Mouse (Mus musculus) heart, embryonic 16.5 days (tissue): ENCODE data around the gene Pbxip1. TPM values are rescaled to one million over a fixed set of nuclear protein-coding genes. Genes with fewer than 3 reads are reported as not detected.
"Not testable (repeated sequence)": the region's sequence is repeated elsewhere in the genome, so short reads cannot be mapped to it uniquely, and the experiment has no call there.

Experiments used
- ATAC-seq: fragments of 200-750 bp; cut with Nextera tagmentation; replicated peaks from 2 replicates; pipeline ENCODE4 v1.8.0; 2017; ENCODE audit warnings: moderate number of reproducible peaks; ENCODE audit not compliant: insufficient read depth, low FRiP score; ENCODE audit errors: extremely low read depth
- H3K27ac ChIP-seq: fragments of 300-500 bp; sonication (generic); 2 replicates; pipeline ENCODE4 v1.5.1; 2014; ENCODE audit warnings: mild to moderate bottlenecking, low read length, control low read depth, moderate library complexity
- H3K27me3 ChIP-seq: fragments of 300-500 bp; sonication (generic); 2 replicates; pipeline ENCODE4 v1.6.1; 2014; ENCODE audit warnings: low read length, mixed read lengths; ENCODE audit not compliant: control insufficient read depth, insufficient read depth
- H3K36me3 ChIP-seq: fragments of 300-500 bp; sonication (generic); 2 replicates; pipeline ENCODE4 v1.6.1; 2014; ENCODE audit not compliant: control insufficient read depth, insufficient read depth
- H3K4me1 ChIP-seq: fragments of 300-500 bp; sonication (generic); 2 replicates; pipeline ENCODE4 v1.6.1; 2014; ENCODE audit warnings: low read length, mixed read lengths; ENCODE audit not compliant: control insufficient read depth, insufficient read depth
- H3K4me2 ChIP-seq: fragments of 300-500 bp; sonication (generic); 2 replicates; pipeline ENCODE4 v1.6.1; 2014; ENCODE audit warnings: low read depth, mild to moderate bottlenecking, control low read depth, low read length
- H3K4me3 ChIP-seq: fragments of 300-500 bp; sonication (generic); 2 replicates; pipeline ENCODE4 v1.5.1; 2014; ENCODE audit warnings: mild to moderate bottlenecking, control low read depth, low read length
- H3K9ac ChIP-seq: fragments of 300-500 bp; sonication (generic); 2 replicates; pipeline ENCODE4 v1.6.1; 2014; ENCODE audit warnings: low read length, control low read depth
- H3K9me3 ChIP-seq: fragments of 300-500 bp; sonication (generic); replicated peaks from 2 replicates; pipeline ENCODE4 v1.6.1; 2016; ENCODE audit warnings: low read length; ENCODE audit not compliant: control insufficient read depth
- WGBS: fragments of 180-500 bp; shearing (Covaris S2); extraction: QIAGEN DNeasy Blood & Tissue Kit; methylation state at CpG from one replicate; pipeline ENCODE4 v1.1.7; 2014; 5-methylcytosine and 5-hydroxymethylcytosine counted together
- polyA plus RNA-seq: library from polyadenylated mRNA; unstranded; fragments of >200 nt; fragmentation: Nextera tagmentation; extraction: Ambion mirVana; gene quantifications from 2 replicates; pipeline ENCODE4 v1.2.1, GENCODE M21; 2015

Gene Pbxip1
- polyA plus RNA-seq, 1 experiment from 2014 or later: 67.5 TPM

DNA sequence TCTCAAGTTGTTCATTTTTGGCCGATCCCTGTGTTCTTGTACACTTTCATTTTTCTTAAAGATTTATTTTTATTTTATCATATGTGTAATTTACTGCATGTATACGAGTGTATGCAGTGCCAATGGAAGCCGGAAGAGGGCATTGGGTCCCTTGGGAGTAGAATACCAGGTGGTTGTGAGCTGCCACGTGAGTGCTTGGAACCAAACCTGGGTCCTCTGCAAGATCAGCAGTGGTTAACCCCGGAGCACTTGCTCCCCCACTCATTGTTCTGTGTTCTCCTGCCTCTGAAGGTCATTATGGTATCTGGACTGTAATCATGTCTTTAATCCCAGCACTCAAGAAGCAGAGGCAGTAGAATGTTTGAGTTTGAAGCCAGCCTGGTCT is 11.4 kb upstream of the Pbxip1 start:
- 77% methylated on average over 5 of the region's 5 CpGs for WGBS
- no peak overlapping the region for H3K9ac ChIP-seq
- peaks cover 28% of the 10 kb centered on the region for H3K36me3 ChIP-seq

GRCm38 (mm10) chr3:89425876-89426275 is 10.6 kb upstream of the Pbxip1 start:
- Histone ChIP-seq H3K4me2 (no peak overlapping the region), H3K36me3 (peaks cover 28% of the 10 kb centered on the region)

More for the DNA sequence above, 11.4 kb upstream of the Pbxip1 start:
- Histone ChIP-seq H3K4me2 (no peak overlapping the region), H3K9me3 (no peaks in the 10 kb centered on the region), H3K4me1 (peaks cover 22% of the 10 kb centered on the region), H3K4me3 (no peak overlapping the region), H3K27ac (no peak overlapping the region), H3K27me3 (no peaks in the 10 kb centered on the region)
- no peak for ATAC-seq

GRCm38 (mm10) chr3:89429021-89429420 is 7.5 kb upstream of the Pbxip1 start:
- not testable (repeated sequence) for H3K4me1 ChIP-seq, H3K9ac ChIP-seq, H3K27ac ChIP-seq, H3K4me2 ChIP-seq, H3K27me3 ChIP-seq, H3K9me3 ChIP-seq, ATAC-seq, H3K4me3 ChIP-seq
- peaks cover 42% of the 10 kb centered on the region for H3K36me3 ChIP-seq
- WGBS: 86% methylated on average over 7 of the region's 7 CpGs

More at GRCm38 (mm10) chr3:89425876-89426275, 10.6 kb upstream of the Pbxip1 start:
- Histone ChIP-seq H3K4me1 (peaks cover 17% of the 10 kb centered on the region), H3K9me3 (no peaks in the 10 kb centered on the region), H3K27me3 (no peaks in the 10 kb centered on the region), H3K27ac (no peak overlapping the region), H3K9ac (no peak overlapping the region), H3K4me3 (no peak overlapping the region)
- 79% methylated on average over 4 of the region's 4 CpGs for WGBS
- no peak for ATAC-seq

- peak within 1 kb of the TSS; percentile 80 for H3K27ac ChIP-seq
- H3K9ac ChIP-seq: peak within 1 kb of the TSS; percentile 93
- H3K4me2 ChIP-seq: peak within 1 kb of the TSS; percentile 73
- peaks cover 9% of the 10 kb centered on the region for H3K4me1 ChIP-seq
- ATAC-seq: peak; percentile 99
- H3K4me3 ChIP-seq: peak within 1 kb of the TSS; percentile 80
- H3K9me3 ChIP-seq: no peaks in the 10 kb centered on the region
- no peaks in the 10 kb centered on the region for H3K27me3 ChIP-seq
- peaks cover 38% of the 10 kb centered on the region for H3K36me3 ChIP-seq
- WGBS: 2% methylated on average over 67 of the region's 68 CpGs
Observed at GRCm38 (mm10) chr3:89430171-89431159, 6.0 kb upstream of the Pbxip1 start, which contains the start of gene Pygo2. Gene Pygo2 (plus strand): TSS chr3:89430214.

- Histone ChIP-seq H3K27me3 (no peaks in the 10 kb centered on the region), H3K4me2 (no peak overlapping the region), H3K36me3 (peaks cover 20% of the 10 kb centered on the region), H3K4me1 (peaks cover 18% of the 10 kb centered on the region), H3K4me3 (no peak overlapping the region), H3K9ac (no peak overlapping the region), H3K9me3 (no peaks in the 10 kb centered on the region), H3K27ac (no peak overlapping the region)
- WGBS: 96% methylated on average over 8 of the region's 8 CpGs
- no peak for ATAC-seq
Observed at GRCm38 (mm10) chr3:89432606-89433005, 3.9 kb upstream of the Pbxip1 start.

GRCm38 (mm10) chr3:89434532-89434931 is 2.0 kb upstream of the Pbxip1 start:
- no peaks in the 10 kb centered on the region for H3K9me3 ChIP-seq
- H3K27ac ChIP-seq: no peak overlapping the region
- H3K4me1 ChIP-seq: peaks cover 18% of the 10 kb centered on the region
- peaks cover 14% of the 10 kb centered on the region for H3K36me3 ChIP-seq
- ATAC-seq: no peak
- no peaks in the 10 kb centered on the region for H3K27me3 ChIP-seq
- H3K9ac ChIP-seq: no peak overlapping the region
- no peak overlapping the region for H3K4me2 ChIP-seq
- WGBS: 75% methylated on average over 11 of the region's 11 CpGs
- no peak overlapping the region for H3K4me3 ChIP-seq

GRCm38 (mm10) chr3:89435041-89435440 is 1.5 kb upstream of the Pbxip1 start:
- Histone ChIP-seq H3K4me3 (no peak overlapping the region), H3K9ac (no peak overlapping the region), H3K27ac (no peak overlapping the region), H3K27me3 (no peaks in the 10 kb centered on the region), H3K4me2 (no peak overlapping the region), H3K36me3 (peaks cover 16% of the 10 kb centered on the region), H3K4me1 (peaks cover 18% of the 10 kb centered on the region), H3K9me3 (no peaks in the 10 kb centered on the region)
- no peak for ATAC-seq
- WGBS: 81% methylated on average over 7 of the region's 7 CpGs

GRCm38 (mm10) chr3:89437269-89437668 is 763 bp downstream of the Pbxip1 start:
- Histone ChIP-seq H3K9ac (peak overlapping the region; percentile 79), H3K27me3 (no peaks in the 10 kb centered on the region), H3K9me3 (no peaks in the 10 kb centered on the region), H3K27ac (peak overlapping the region; percentile 86), H3K4me1 (peaks cover 8% of the 10 kb centered on the region), H3K4me3 (peak overlapping the region; percentile 76), H3K36me3 (peaks cover 16% of the 10 kb centered on the region), H3K4me2 (peak overlapping the region; percentile 77)
- 0 out of 2 replicates have a peak, but pooled peaks have one; percentile 19 for ATAC-seq
- WGBS: 21% methylated on average over 5 of the region's 5 CpGs

GRCm38 (mm10) chr3:89440691-89441090 is 4.2 kb downstream of the Pbxip1 start:
- Histone ChIP-seq H3K36me3 (peaks cover 18% of the 10 kb centered on the region; the same call in 1 of the 2 replicates), H3K4me1 (peaks cover 8% of the 10 kb centered on the region), H3K4me3 (no peak overlapping the region), H3K27me3 (no peaks in the 10 kb centered on the region), H3K9ac (no peak overlapping the region), H3K27ac (no peak overlapping the region), H3K4me2 (no peak overlapping the region), H3K9me3 (no peaks in the 10 kb centered on the region)
- 83% methylated on average over 2 of the region's 2 CpGs for WGBS
- no peak for ATAC-seq
